Mouse (Mus musculus) liver, embryonic 14.5 days (tissue): Measurements from ENCODE around the gene Srsf2.

Source experiments
- CTCF ChIP-seq: IDR thresholded peaks from 2 replicates; pipeline ENCODE4 v1.5.1; 2016; ENCODE audit warnings: antibody characterized with exemption, low read depth, control low read depth
- EP300 ChIP-seq: IDR thresholded peaks from 2 replicates; pipeline ENCODE4 v1.6.1; 2016; ENCODE audit warnings: antibody characterized with exemption, low read depth

GRCm38 (mm10) chr11:116842531-116843260, 10.2 kb downstream of the Srsf2 start:
- TF ChIP-seq CTCF (peak; percentile 34), EP300 (no peak)
